Mouse (Mus musculus): ENCODE measurements at regions not wholly inside any gene's neighbourhood (a gene's known extent, or its start where the extent isn't known, plus 50 kb on each side); places are given as distances from the start of the nearest gene placed in this dataset.

- TF ChIP-seq CTCF (IDR thresholded peaks at IDR 0.05; ENCODE audit: low read depth, low read length): no peak
- no peak for TF ChIP-seq POLR2A (IDR thresholded peaks at IDR 0.05; ENCODE audit: extremely low read depth, insufficient read depth, low read length)
Measured at GRCm38 (mm10) chr5:25599363-25599762, 83.5 kb downstream of the Cct8l1 start.

All from liver, adult 2 months (tissue).